Mouse (Mus musculus) CH12.LX (cell line): ENCODE measurements around the gene Wee1.

Experiments used
- BHLHE40 ChIP-seq: IDR thresholded peaks from 2 replicates; pipeline ENCODE4 v1.6.1; 2011; ENCODE audit warnings: mild to moderate bottlenecking, low read depth, low read length, improper control_type of control experiment
- CTCF ChIP-seq, 2 experiments: IDR thresholded peaks in 1 of 2; conservative IDR thresholded peaks in 1 of 2; 2 replicates each; pipeline ENCODE4 v1.5.1; 2011 to 2012; ENCODE audit warnings: low read depth in 2 of 2, low read length in 2 of 2, improper control_type of control experiment in 1 of 2, inconsistent platforms in 1 of 2, mild to moderate bottlenecking in 1 of 2, moderate library complexity in 1 of 2
- EP300 ChIP-seq: IDR thresholded peaks from 2 replicates; pipeline ENCODE4 v1.6.1; 2011; ENCODE audit warnings: low read length, improper control_type of control experiment
- ETS1 ChIP-seq: conservative IDR thresholded peaks from 2 replicates; pipeline ENCODE4 v1.6.1; 2012; ENCODE audit warnings: low read depth, mild to moderate bottlenecking, inconsistent platforms, low read length, improper control_type of control experiment, moderate library complexity
- MAFK ChIP-seq: IDR thresholded peaks from 2 replicates; pipeline ENCODE4 v1.6.1; 2011; ENCODE audit warnings: low read length, improper control_type of control experiment; ENCODE audit not compliant: insufficient replicate concordance
- MAX ChIP-seq: IDR thresholded peaks from 2 replicates; pipeline ENCODE4 v1.6.1; 2011; ENCODE audit warnings: low read length, improper control_type of control experiment
- NRF1 ChIP-seq: IDR thresholded peaks from 2 replicates; pipeline ENCODE4 v1.6.1; 2014; ENCODE audit warnings: low read depth, mild to moderate bottlenecking, inconsistent platforms, low read length, improper control_type of control experiment, moderate library complexity
- POLR2A ChIP-seq: IDR thresholded peaks from 2 replicates; pipeline ENCODE4 v1.6.1; 2011; ENCODE audit warnings: low read depth, mild to moderate bottlenecking, improper control_type of control experiment, low read length
- RCOR1 ChIP-seq: conservative IDR thresholded peaks from 2 replicates; pipeline ENCODE4 v1.6.1; 2012; ENCODE audit warnings: low read depth, mild to moderate bottlenecking, inconsistent platforms, low read length, improper control_type of control experiment
- ZC3H11A ChIP-seq: IDR thresholded peaks from 2 replicates; pipeline ENCODE4 v1.6.1; 2012; ENCODE audit warnings: low read depth, mild to moderate bottlenecking, inconsistent platforms, low read length, improper control_type of control experiment

GRCm38 (mm10) chr7:110122565-110123422, 948 bp downstream of the Wee1 start:
- no peak for TF ChIP-seq CTCF (conservative IDR thresholded peaks at IDR 0.05 in 1 of 2, IDR thresholded peaks at IDR 0.05 in 1 of 2; ENCODE audit: low read depth in 2 of 2, low read length in 2 of 2)
- TF ChIP-seq POLR2A: no peak
- no peak for TF ChIP-seq MAFK
- TF ChIP-seq ZC3H11A: no peak
- TF ChIP-seq NRF1: no peak
- no peak for TF ChIP-seq ETS1
- TF ChIP-seq MAX: no peak
- no peak for TF ChIP-seq BHLHE40
- no peak for TF ChIP-seq EP300
- TF ChIP-seq RCOR1: 0 out of 2 replicates have a peak, but pooled peaks have one; percentile 50
